Mouse (Mus musculus): ENCODE results near the gene Mapk8.

DNA sequence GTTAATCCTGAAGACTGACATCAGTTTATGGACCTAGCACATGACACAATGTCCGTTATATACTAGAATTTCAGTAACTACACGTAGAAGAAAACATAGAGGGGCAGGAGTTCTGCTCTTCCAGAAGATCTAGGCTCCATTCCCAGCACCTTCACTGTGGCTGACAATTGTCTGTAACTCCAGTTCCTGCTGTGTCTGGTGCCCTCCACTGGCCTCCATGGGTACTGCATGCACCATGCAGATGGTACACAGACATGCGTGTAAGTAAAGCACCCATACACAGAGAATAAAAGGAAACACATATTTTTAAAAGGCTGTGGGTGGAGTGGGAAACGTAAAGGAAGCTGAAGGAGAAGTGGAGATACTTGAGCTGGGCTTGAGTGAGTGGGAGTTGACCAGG, 113.1 kb downstream of the Mapk8 start:
- TF ChIP-seq MAX (IDR thresholded peaks at IDR 0.05; ENCODE audit: low read length): no peak
- TF ChIP-seq MXI1 (IDR thresholded peaks at IDR 0.05; ENCODE audit: low read depth, low read length): no peak
- no peak for TF ChIP-seq EP300 (IDR thresholded peaks at IDR 0.05; ENCODE audit: low read depth in 1 of 2, low read length in 2 of 2)
- TF ChIP-seq USF1 (IDR thresholded peaks at IDR 0.05; ENCODE audit: low read depth, low read length): no peak
